Mouse (Mus musculus) embryonic facial prominence, embryonic 14.5 days (tissue): ENCODE measurements around the gene Gm5148. TPM values are rescaled to one million over a fixed set of nuclear protein-coding genes. Genes with fewer than 3 reads are reported as not detected.

Source experiments
- ATAC-seq: fragments of 200-750 bp; cut with Nextera tagmentation; 2 replicates; pipeline ENCODE4 v1.8.0; 2017; ENCODE audit warnings: low read depth, moderate number of reproducible peaks, moderate TSS enrichment
- DNase-seq: peaks from one replicate; pipeline ENCODE4 v3.0.0-alpha.2; 2015; ENCODE audit warnings: low spot score
- H3K27ac ChIP-seq: fragments of 300-500 bp; sonication (generic); replicated peaks from 2 replicates; pipeline ENCODE4 v1.5.1; 2014; ENCODE audit warnings: low read depth, mild to moderate bottlenecking, low read length, moderate library complexity
- H3K27me3 ChIP-seq: fragments of 300-500 bp; sonication (generic); replicated peaks from 2 replicates; pipeline ENCODE4 v1.6.1; 2014; ENCODE audit warnings: low read length; ENCODE audit not compliant: control insufficient read depth, insufficient read depth
- H3K36me3 ChIP-seq: fragments of 300-500 bp; sonication (generic); 2 replicates; pipeline ENCODE4 v1.6.1; 2014; ENCODE audit warnings: low read length, mixed read lengths; ENCODE audit not compliant: control insufficient read depth, insufficient read depth
- H3K4me1 ChIP-seq: fragments of 300-500 bp; sonication (generic); 2 replicates; pipeline ENCODE4 v1.6.1; 2014; ENCODE audit warnings: antibody characterized with exemption, low read length; ENCODE audit not compliant: control insufficient read depth, insufficient read depth
- H3K4me2 ChIP-seq: fragments of 300-500 bp; sonication (generic); 2 replicates; pipeline ENCODE4 v1.6.1; 2014; ENCODE audit warnings: low read depth, mild to moderate bottlenecking, low read length, moderate library complexity, mixed read lengths
- H3K4me3 ChIP-seq: fragments of 300-500 bp; sonication (generic); 2 replicates; pipeline ENCODE4 v1.5.1; 2014; ENCODE audit warnings: low read depth, mild to moderate bottlenecking, low read length
- H3K9ac ChIP-seq: fragments of 300-500 bp; sonication (generic); 2 replicates; pipeline ENCODE4 v1.6.1; 2014; ENCODE audit warnings: low read depth, mild to moderate bottlenecking, low read length, moderate library complexity, mixed read lengths
- H3K9me3 ChIP-seq: fragments of 300-500 bp; sonication (generic); 2 replicates; pipeline ENCODE4 v1.6.1; 2016; ENCODE audit warnings: low read length; ENCODE audit not compliant: control insufficient read depth
- WGBS: fragments of 180-500 bp; shearing (Covaris S2); extraction: QIAGEN DNeasy Blood & Tissue Kit; methylation state at CpG from one replicate; pipeline ENCODE4 v1.1.7; 2014; 5-methylcytosine and 5-hydroxymethylcytosine counted together
- polyA plus RNA-seq: library from polyadenylated mRNA; unstranded; fragments of >200 nt; fragmentation: Nextera tagmentation; extraction: Ambion mirVana; gene quantifications from 2 replicates; pipeline ENCODE4 v1.2.1, GENCODE M21; 2014

The Gm5148 gene
- polyA plus RNA-seq, 1 experiment from 2014 or later: 5.8 TPM

- ATAC-seq (0 out of 2 replicates have a peak, but pooled peaks have one; percentile 30), DNase-seq (peak; percentile 63)
- Histone ChIP-seq H3K4me1 (no peaks in the 10 kb centered on the region), H3K9ac (no peak overlapping the region), H3K36me3 (0 out of 2 replicates have a peak, but pooled peaks cover 4% of the 10 kb centered on the region), H3K27ac (no peak overlapping the region), H3K4me2 (no peak overlapping the region), H3K9me3 (peaks cover 21% of the 10 kb centered on the region), H3K4me3 (no peak overlapping the region), H3K27me3 (no peaks in the 10 kb centered on the region)
- WGBS: 25% methylated on average over 15 of the region's 15 CpGs
Observed at GRCm38 (mm10) chr3:37672266-37673040, 51.8 kb downstream of the Gm5148 start.

GRCm38 (mm10) chr3:37669100-37669499 is 55.2 kb downstream of the Gm5148 start:
- peaks cover 21% of the 10 kb centered on the region for H3K9me3 ChIP-seq
- no peak overlapping the region for H3K27ac ChIP-seq
- H3K4me2 ChIP-seq: no peak overlapping the region
- no peak overlapping the region for H3K4me3 ChIP-seq
- H3K9ac ChIP-seq: no peak overlapping the region
- ATAC-seq (no peak), DNase-seq (no peak)
- H3K4me1 ChIP-seq: peaks cover 10% of the 10 kb centered on the region; the same call in 1 of the 2 replicates
- H3K27me3 ChIP-seq: no peaks in the 10 kb centered on the region
- 97% methylated on average over 20 of the region's 20 CpGs for WGBS
- 0 out of 2 replicates have a peak, but pooled peaks cover 4% of the 10 kb centered on the region for H3K36me3 ChIP-seq

GRCm38 (mm10) chr3:37668652-37669051 is 55.6 kb downstream of the Gm5148 start:
- peaks cover 10% of the 10 kb centered on the region; the same call in 1 of the 2 replicates for H3K4me1 ChIP-seq
- ATAC-seq (no peak), DNase-seq (no peak)
- no peak overlapping the region for H3K27ac ChIP-seq
- WGBS: 93% methylated on average over 12 of the region's 12 CpGs
- 0 out of 2 replicates have a peak, but pooled peaks cover 4% of the 10 kb centered on the region for H3K36me3 ChIP-seq
- H3K4me3 ChIP-seq: no peak overlapping the region
- no peaks in the 10 kb centered on the region for H3K27me3 ChIP-seq
- H3K9me3 ChIP-seq: peaks cover 21% of the 10 kb centered on the region
- no peak overlapping the region for H3K9ac ChIP-seq
- no peak overlapping the region for H3K4me2 ChIP-seq

- Histone ChIP-seq H3K9me3 (peaks cover 21% of the 10 kb centered on the region), H3K27ac (no peak overlapping the region), H3K27me3 (no peaks in the 10 kb centered on the region), H3K4me3 (no peak overlapping the region), H3K9ac (no peak overlapping the region), H3K36me3 (0 out of 2 replicates have a peak, but pooled peaks cover 4% of the 10 kb centered on the region), H3K4me2 (no peak overlapping the region), H3K4me1 (peaks cover 10% of the 10 kb centered on the region; the same call in 1 of the 2 replicates)
- DNase-seq (peak; percentile 71), ATAC-seq (0 out of 2 replicates have a peak, but pooled peaks have one; percentile 45)
- 28% methylated on average over 7 of the region's 7 CpGs for WGBS
Observed at GRCm38 (mm10) chr3:37667736-37668135, 56.6 kb downstream of the Gm5148 start.

- Histone ChIP-seq H3K27me3 (no peaks in the 10 kb centered on the region), H3K27ac (no peak overlapping the region), H3K9me3 (peaks cover 21% of the 10 kb centered on the region), H3K36me3 (0 out of 2 replicates have a peak, but pooled peaks cover 4% of the 10 kb centered on the region), H3K4me2 (no peak overlapping the region), H3K4me1 (peaks cover 10% of the 10 kb centered on the region; the same call in 1 of the 2 replicates), H3K9ac (no peak overlapping the region), H3K4me3 (no peak overlapping the region)
- no peak for ATAC-seq
- no peak for DNase-seq
- 23% methylated on average over 2 of the region's 2 CpGs for WGBS
Observed at GRCm38 (mm10) chr3:37667119-37667467, 57.2 kb downstream of the Gm5148 start.

GRCm38 (mm10) chr3:37666291-37667118 is 57.8 kb downstream of the Gm5148 start:
- WGBS: 22% methylated on average over 9 of the region's 9 CpGs
- ATAC-seq (peak; percentile 83; the same call in 1 of the 2 replicates), DNase-seq (peak; percentile 67)
- Histone ChIP-seq H3K4me2 (no peak overlapping the region), H3K4me1 (peaks cover 10% of the 10 kb centered on the region; the same call in 1 of the 2 replicates), H3K9me3 (peaks cover 21% of the 10 kb centered on the region), H3K27ac (no peak overlapping the region), H3K9ac (no peak overlapping the region), H3K27me3 (no peaks in the 10 kb centered on the region), H3K36me3 (0 out of 2 replicates have a peak, but pooled peaks cover 4% of the 10 kb centered on the region), H3K4me3 (no peak overlapping the region)

Other genes starting within 250 kb of the Gm5148 start
- 18.0 and 19.8 TPM in 2 replicates for gene Spry1, start 84.5 kb downstream of the Gm5148 start, polyA plus RNA-seq